Mouse (Mus musculus): ENCODE measurements around the gene Cenpc1.

DNA sequence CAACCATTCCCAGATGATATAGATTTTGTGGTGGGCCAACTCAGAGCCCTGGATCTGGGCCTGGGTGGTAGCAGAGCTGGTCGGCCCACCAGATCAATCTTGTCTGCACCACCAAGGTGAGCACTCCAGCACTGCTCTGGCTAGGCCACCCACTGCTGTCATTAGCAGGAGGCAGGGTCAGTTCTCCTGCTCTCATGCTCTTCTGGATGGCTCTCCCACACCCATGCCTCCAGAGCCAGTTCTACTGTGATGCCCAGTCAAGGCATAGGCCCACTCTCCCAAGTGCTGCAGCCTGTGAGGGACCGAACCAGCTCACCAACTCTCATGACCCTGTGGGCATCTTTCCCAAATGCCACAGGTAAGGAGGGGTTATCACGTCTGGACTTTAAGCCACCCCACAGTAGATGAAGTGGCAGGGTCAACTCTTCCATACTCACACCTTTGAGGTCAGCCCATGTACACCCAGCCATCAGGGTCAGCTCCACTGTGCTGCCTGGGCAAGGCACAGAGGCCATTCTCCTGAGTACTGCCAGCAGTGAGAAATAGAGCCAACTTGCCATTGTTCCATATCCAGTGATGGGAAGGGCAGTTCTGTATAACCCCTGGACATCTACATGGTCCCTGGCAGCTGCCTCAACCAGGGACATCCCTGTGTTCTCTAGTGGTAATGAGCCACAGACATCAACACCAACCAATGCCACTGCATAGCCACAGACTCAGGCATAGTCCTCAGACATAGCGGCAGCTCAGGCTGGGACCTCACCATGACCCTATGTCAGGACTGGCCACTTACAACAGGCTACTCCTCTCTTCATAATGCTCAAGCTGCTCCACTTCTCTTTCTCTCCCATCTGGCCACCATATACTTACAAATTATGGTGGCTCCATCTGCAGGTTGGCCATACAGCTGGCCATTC, 72.3 kb downstream of the Cenpc1 start:
- TF ChIP-seq POLR2A (IDR thresholded peaks at IDR 0.05; ENCODE audit: control insufficient read depth, extremely low read depth, insufficient read depth, low read length, poor library complexity): no peak
- TF ChIP-seq CTCF (IDR thresholded peaks at IDR 0.05; ENCODE audit: borderline replicate concordance, control insufficient read depth, extremely low read depth, insufficient read depth, low read length, poor library complexity): no peak

All from thymus, adult 2 months (tissue).